Mouse (Mus musculus) CH12.LX (cell line): Measurements from ENCODE around the gene Pygm.

Experiments
- CTCF ChIP-seq, 2 experiments: IDR thresholded peaks in 1 of 2; conservative IDR thresholded peaks in 1 of 2; 2 replicates each; pipeline ENCODE4 v1.5.1; 2011 to 2012; ENCODE audit warnings: low read depth in 2 of 2, low read length in 2 of 2, improper control_type of control experiment in 1 of 2, inconsistent platforms in 1 of 2, mild to moderate bottlenecking in 1 of 2, moderate library complexity in 1 of 2
- EP300 ChIP-seq: IDR thresholded peaks from 2 replicates; pipeline ENCODE4 v1.6.1; 2011; ENCODE audit warnings: low read length, improper control_type of control experiment
- ETS1 ChIP-seq: conservative IDR thresholded peaks from 2 replicates; pipeline ENCODE4 v1.6.1; 2012; ENCODE audit warnings: low read depth, mild to moderate bottlenecking, inconsistent platforms, low read length, improper control_type of control experiment, moderate library complexity
- GABPA ChIP-seq: IDR thresholded peaks from 2 replicates; pipeline ENCODE4 v1.6.1; 2012; ENCODE audit warnings: low read depth, low read length, improper control_type of control experiment, inconsistent platforms; ENCODE audit not compliant: insufficient replicate concordance
- HCFC1 ChIP-seq: IDR thresholded peaks from 2 replicates; pipeline ENCODE4 v1.6.1; 2012; ENCODE audit warnings: low read depth, mild to moderate bottlenecking, inconsistent platforms, low read length, improper control_type of control experiment
- MAX ChIP-seq: IDR thresholded peaks from 2 replicates; pipeline ENCODE4 v1.6.1; 2011; ENCODE audit warnings: low read length, improper control_type of control experiment
- MAZ ChIP-seq: IDR thresholded peaks from 2 replicates; pipeline ENCODE4 v1.6.1; 2012; ENCODE audit warnings: low read depth, mild to moderate bottlenecking, inconsistent platforms, low read length, improper control_type of control experiment, moderate library complexity
- POLR2A ChIP-seq: IDR thresholded peaks from 2 replicates; pipeline ENCODE4 v1.6.1; 2011; ENCODE audit warnings: low read depth, mild to moderate bottlenecking, improper control_type of control experiment, low read length
- POLR2AphosphoS2 ChIP-seq: IDR thresholded peaks from 2 replicates; pipeline ENCODE4 v1.6.1; 2011; ENCODE audit warnings: low read depth, low read length, improper control_type of control experiment
- TBP ChIP-seq: conservative IDR thresholded peaks from 2 replicates; pipeline ENCODE4 v1.6.1; 2011; ENCODE audit warnings: low read depth, low read length, improper control_type of control experiment
- USF1 ChIP-seq: IDR thresholded peaks from 2 replicates; pipeline ENCODE4 v1.6.1; 2014; ENCODE audit warnings: low read depth, mild to moderate bottlenecking, inconsistent platforms, low read length, improper control_type of control experiment
- USF2 ChIP-seq: conservative IDR thresholded peaks from 2 replicates; pipeline ENCODE4 v1.6.1; 2011; ENCODE audit warnings: low read depth, low read length, improper control_type of control experiment
- ZC3H11A ChIP-seq: IDR thresholded peaks from 2 replicates; pipeline ENCODE4 v1.6.1; 2012; ENCODE audit warnings: low read depth, mild to moderate bottlenecking, inconsistent platforms, low read length, improper control_type of control experiment

GRCm38 (mm10) chr19:6424137-6424881, 40.1 kb downstream of the Pygm start:
- no peak for TF ChIP-seq ZC3H11A
- no peak for TF ChIP-seq POLR2AphosphoS2
- TF ChIP-seq CTCF (conservative IDR thresholded peaks at IDR 0.05 in 1 of 2, IDR thresholded peaks at IDR 0.05 in 1 of 2; ENCODE audit: low read depth in 2 of 2, low read length in 2 of 2): no peak
- TF ChIP-seq POLR2A: no peak
- no peak for TF ChIP-seq HCFC1
- TF ChIP-seq GABPA: no peak
- TF ChIP-seq MAX: no peak
- no peak for TF ChIP-seq USF1
- no peak for TF ChIP-seq USF2
- TF ChIP-seq ETS1: no peak
- no peak for TF ChIP-seq EP300
- TF ChIP-seq TBP: no peak
- TF ChIP-seq MAZ: no peak
